Mouse (Mus musculus): ENCODE data around the gene C130050O18Rik.

Gene C130050O18Rik

DNA sequence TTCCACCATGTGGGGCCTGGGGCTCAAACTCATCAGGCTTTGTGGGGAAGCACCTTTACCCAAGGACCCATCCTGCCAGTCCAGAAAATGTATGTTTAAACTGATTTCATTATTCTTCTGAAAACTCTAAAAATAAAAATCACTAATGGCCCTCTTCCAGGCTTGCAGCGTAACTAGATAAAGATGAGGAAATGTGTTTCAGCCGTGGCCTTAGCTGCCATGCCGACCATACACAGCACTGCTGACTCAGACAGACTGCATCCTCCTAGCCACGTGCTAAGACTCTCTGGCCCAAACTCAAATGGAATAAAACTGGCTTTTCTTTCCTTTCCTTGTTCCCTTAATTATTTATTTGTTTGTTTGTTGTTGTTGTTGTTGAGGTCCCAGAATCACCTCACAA, 59.8 kb downstream of the C130050O18Rik start:
- no peak for DNase-seq (ENCODE audit: low spot score)
